Mouse (Mus musculus) hematopoietic stem cell, adult 5-6 weeks (primary cell): ENCODE measurements at regions not wholly inside any gene's neighbourhood (a gene's known extent, or its start where the extent isn't known, plus 50 kb on each side); places are given as distances from the start of the nearest gene placed in this dataset.

Source experiments
- ATAC-seq, 2 experiments: fragments of 125-278 bp in 1 of 2; replicated peaks in 1 of 2; 2 replicates each; pipeline ENCODE4 v1.8.0; 2016 to 2017; ENCODE audit warnings: inconsistent platforms in 2 of 2, mild to moderate bottlenecking in 2 of 2, moderate number of reproducible peaks in 2 of 2, low read depth in 1 of 2, moderate TSS enrichment in 1 of 2; ENCODE audit not compliant: low FRiP score in 2 of 2, poor library complexity in 2 of 2, severe bottlenecking in 2 of 2, insufficient read depth in 1 of 2, low TSS enrichment in 1 of 2

DNA sequence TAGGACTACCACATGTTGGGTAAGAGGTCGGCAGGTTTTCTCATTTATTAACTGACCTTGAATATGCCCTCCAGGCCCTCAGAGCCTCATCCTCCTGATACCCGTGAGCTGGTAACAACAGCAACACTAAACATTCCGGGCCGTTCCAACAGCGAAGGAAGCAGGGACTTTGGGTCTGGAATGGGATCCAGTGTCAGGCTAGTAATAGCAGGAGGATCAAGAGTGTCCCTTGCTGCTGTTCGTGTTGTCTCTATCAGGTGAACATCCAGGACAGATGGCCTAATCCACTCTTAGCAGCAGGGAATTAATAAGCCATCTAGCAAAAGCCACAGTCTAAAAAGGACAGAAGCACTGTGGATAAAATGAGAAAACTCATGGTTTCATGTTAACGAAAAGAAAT is 106.7 kb downstream of the Cpeb2 start:
- ATAC-seq: no peak

DNA sequence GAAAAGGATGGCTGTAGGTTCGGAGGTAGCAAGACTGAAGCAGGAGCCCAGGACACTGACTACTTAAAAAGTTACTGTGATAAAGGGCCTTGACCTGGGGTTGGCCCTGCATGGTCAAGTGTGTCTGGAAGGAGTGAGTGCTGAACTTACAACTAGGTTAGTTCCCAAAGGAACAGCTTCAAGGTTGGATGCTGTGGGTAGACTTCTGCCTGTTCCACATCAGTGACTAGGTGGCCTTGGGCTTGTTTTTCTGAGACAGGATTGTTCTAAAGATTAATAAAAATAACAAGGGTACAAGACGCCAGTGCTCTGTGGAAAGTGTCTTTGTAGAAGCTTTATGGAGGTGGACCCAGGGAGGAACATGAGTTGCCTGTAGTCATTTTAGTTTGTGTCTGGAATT is 108.5 kb downstream of the Cpeb2 start:
- no peak for ATAC-seq

- no peak for ATAC-seq
Measured at GRCm38 (mm10) chr5:43344441-43344840, 111.5 kb downstream of the Cpeb2 start.

- no peak for ATAC-seq
Measured at GRCm38 (mm10) chr5:43350987-43351386, 118.0 kb downstream of the Cpeb2 start.

- ATAC-seq: no peak
Measured at GRCm38 (mm10) chr5:43353021-43353990, 120.3 kb downstream of the Cpeb2 start.

DNA sequence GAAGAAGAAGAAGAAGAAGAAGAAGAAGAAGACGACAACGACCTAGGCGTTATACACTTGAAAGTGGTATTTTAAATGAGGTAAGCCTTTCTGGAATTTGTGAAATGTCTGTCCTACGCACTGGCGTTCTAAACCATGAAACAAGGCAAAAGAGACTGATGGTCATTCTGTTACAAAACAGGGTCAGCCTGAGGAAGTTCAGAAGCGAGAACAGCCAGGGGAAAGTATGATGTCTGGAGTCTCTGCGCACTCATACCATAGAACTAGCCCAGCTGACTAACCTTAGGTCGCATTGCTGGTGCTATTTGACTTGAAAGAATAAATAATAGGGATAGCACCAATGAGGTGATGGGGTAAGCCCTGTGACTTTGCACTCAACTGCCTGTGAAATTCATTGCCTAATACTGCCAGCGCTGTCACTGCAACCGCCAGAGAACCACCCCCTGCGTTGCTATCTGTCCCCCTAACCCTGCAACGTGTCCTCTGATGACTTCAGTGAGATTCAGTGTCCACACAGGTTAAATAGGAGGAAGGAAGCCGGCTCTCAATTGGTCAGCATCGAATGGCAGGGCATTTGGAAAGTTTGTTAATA is 121.5 kb downstream of the Cpeb2 start:
- ATAC-seq: peak; percentile 12 to 47; a peak in 2 of 4 replicates

DNA sequence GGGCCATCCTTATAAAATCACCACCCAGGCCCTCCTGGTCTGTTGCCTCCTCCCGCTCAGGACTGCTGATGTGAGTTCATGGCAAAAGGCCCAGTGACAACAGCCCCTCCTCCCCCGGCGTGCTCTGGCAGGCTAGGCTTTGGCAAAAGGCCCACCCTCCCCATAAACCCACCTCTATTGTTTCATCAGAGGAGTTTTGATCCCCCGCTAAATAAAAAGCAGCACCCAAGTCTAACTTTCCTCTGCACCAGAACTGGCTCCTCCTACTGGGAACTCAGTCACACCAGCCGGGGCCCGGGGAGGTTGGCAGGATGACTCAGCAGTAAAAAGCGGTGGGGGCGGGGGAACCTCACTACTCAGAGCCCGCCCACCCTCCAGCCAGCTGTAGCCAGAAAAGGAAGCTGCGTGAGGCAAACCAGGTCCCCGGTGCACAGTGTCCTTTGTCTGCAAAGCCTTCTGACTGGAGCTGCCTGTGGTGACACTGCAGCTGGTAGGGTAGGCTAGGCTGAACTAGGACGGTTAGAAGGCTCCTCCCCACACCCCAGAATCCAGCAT is 122.1 kb downstream of the Cpeb2 start:
- ATAC-seq: peak; percentile 95 to 96

GRCm38 (mm10) chr5:43355832-43356231 is 122.9 kb downstream of the Cpeb2 start:
- no peak for ATAC-seq

DNA sequence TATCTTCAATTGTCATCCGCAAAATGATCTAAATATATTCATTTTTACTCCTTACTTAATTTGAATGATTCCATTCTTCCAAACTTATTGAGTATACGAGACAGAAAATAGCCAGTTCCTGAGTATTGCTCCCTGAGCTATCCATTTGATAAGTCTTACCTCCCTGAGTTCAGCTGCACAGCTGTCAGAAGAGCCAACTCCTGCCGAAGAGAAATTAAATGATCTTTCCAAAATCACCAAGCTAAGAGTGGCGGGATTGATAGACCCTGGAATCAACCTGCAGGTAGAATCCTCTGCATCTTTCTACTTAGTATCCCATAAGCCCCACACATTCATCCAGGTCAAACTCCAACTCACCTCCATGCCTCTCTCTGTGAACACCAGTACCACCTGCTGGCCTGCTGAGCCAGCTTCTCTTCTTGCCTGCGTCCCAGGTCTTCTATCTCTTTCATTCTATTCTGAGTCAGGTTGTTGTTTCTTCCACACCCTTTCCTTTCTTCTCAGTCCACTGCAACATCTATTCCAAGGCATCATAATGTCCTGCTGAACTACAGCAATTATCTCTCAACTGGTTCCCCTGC is 124.2 kb downstream of the Cpeb2 start:
- no peak for ATAC-seq

GRCm38 (mm10) chr5:43357901-43358300 is 124.9 kb downstream of the Cpeb2 start:
- ATAC-seq: no peak

GRCm38 (mm10) chr5:43358928-43359765 is 126.2 kb downstream of the Cpeb2 start:
- ATAC-seq: no peak

DNA sequence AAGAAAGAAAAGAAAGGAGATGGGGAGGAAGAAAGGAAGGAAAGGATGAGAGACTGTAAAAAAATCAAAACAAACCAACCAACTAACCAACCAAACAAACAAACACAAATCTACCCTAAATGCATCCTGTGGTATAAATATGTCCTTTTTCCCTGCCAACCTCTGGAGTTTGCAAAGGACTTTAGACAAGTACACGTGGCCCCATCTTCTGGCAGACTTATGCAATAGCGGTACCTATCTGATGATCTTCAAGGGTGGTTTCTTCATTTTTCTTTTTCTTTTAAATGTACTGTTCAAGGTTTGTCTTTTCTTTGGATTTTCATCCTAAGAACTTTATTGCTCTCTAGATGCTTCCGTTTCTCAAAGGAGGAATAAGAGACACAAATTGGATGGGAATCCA is 127.3 kb downstream of the Cpeb2 start:
- ATAC-seq: peak; percentile 40 to 70; a peak in 2 of 4 replicates

DNA sequence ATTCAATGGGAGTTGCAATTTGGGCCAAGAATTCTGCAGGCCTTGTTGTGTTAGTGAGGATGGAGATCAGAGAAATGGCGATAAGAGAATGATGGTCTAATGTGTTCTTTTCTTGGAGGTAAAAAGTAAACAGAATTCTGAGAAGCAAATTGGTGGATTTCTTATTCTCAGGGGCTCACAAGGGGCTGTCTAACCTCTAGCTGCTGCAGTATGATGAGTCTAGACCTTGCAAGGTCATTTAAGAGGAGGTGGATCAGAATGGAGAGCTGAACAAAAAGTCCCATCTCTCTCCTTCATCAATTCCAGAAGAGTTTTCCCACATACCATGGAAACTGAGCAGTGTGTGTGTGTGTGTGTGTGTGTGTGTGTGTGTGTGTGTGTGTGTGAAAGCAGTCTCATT is 128.1 kb downstream of the Cpeb2 start:
- no peak for ATAC-seq

- ATAC-seq: no peak
Measured at GRCm38 (mm10) chr5:43372385-43372784, 139.4 kb downstream of the Cpeb2 start.

DNA sequence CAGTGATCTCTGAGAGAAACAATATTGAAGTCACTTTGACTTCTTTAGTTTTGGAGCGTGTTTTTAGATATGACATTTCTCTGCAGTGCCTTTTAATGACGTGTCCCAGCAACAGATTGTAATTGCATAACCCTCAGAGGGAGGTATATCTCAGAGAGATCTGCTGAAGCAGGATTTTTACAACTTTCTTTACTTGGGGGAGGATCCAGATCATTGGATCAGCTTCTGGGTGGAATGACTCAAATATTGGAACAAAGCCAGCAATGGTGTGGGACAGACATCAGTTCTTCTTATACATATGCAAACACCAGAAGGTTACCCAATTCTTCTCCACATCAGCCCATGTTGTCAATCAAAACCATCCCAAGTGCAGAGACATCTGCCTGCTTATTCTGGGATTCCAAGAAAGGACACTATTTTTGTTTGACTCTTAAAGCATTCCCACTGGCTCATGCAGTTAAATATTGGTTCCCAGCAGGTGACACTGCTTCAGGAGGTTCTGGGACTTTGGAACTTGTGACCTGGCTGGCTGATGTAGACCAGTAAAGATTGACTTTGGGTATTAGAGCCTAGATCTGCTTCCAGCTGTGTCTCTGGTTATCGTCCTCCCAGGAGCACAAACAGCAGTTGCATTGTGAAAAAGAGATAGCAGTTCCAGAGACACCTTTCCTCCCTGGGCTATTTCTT is 130.5 kb upstream of the C1qtnf7 start:
- ATAC-seq: no peak

- no peak for ATAC-seq
Measured at GRCm38 (mm10) chr5:43390997-43391396, 124.3 kb upstream of the C1qtnf7 start.
